Mouse (Mus musculus) myocyte (in vitro differentiated cells): Measurements from ENCODE around the gene Cfap298. TPM values are rescaled to one million over a fixed set of nuclear protein-coding genes. Genes with fewer than 3 reads are reported as not detected.

Experiments
- H3K27me3 ChIP-seq: one replicate; pipeline ENCODE4 v1.6.1; 2011; ENCODE audit not compliant: control insufficient read depth, insufficient read depth, insufficient read length
- H3K36me3 ChIP-seq: one replicate; pipeline ENCODE4 v1.6.1; 2011; ENCODE audit not compliant: control insufficient read depth, insufficient read depth
- H3K4me2 ChIP-seq: one replicate; pipeline ENCODE4 v1.6.1; 2011; ENCODE audit warnings: low read depth, control low read depth
- H3K4me3 ChIP-seq: one replicate; pipeline ENCODE4 v1.5.1; 2011; ENCODE audit warnings: mild to moderate bottlenecking, control low read depth, moderate library complexity
- H3K79me2 ChIP-seq: one replicate; pipeline ENCODE4 v1.6.1; 2011; ENCODE audit not compliant: control insufficient read depth, insufficient read depth
- H3ac ChIP-seq: one replicate; pipeline ENCODE4 v1.6.1; 2011; ENCODE audit not compliant: control insufficient read depth, insufficient read length
- CEBPB ChIP-seq: IDR thresholded peaks from 2 replicates; pipeline ENCODE4 v1.6.1; 2011; ENCODE audit warnings: mild to moderate bottlenecking, moderate library complexity; ENCODE audit not compliant: poor library complexity, insufficient read depth, severe bottlenecking
- E2F4 ChIP-seq: IDR thresholded peaks from one replicate; pipeline ENCODE4 v1.6.1; 2011; ENCODE audit warnings: mild to moderate bottlenecking, control low read depth, moderate library complexity; ENCODE audit not compliant: insufficient read depth
- MAX ChIP-seq: IDR thresholded peaks from one replicate; pipeline ENCODE4 v1.6.1; 2011; ENCODE audit warnings: low read depth, mild to moderate bottlenecking, control low read depth
- MYOD1 ChIP-seq, 3 experiments: IDR thresholded peaks; one replicate each; pipeline ENCODE4 v1.6.1; 2011; ENCODE audit warnings: control low read depth in 2 of 3, low read depth in 2 of 3, mild to moderate bottlenecking in 2 of 3, moderate library complexity in 1 of 3; ENCODE audit not compliant: insufficient read length in 2 of 3, control insufficient read depth in 1 of 3
- MYOG ChIP-seq, 3 experiments: IDR thresholded peaks; one replicate each; pipeline ENCODE4 v1.6.1; 2011; ENCODE audit warnings: control low read depth in 2 of 3, low read depth in 2 of 3, mild to moderate bottlenecking in 2 of 3; ENCODE audit not compliant: insufficient read length in 2 of 3, control insufficient read depth in 1 of 3, insufficient read depth in 1 of 3
- POLR2A ChIP-seq: IDR thresholded peaks from one replicate; pipeline ENCODE4 v1.6.1; 2011; ENCODE audit warnings: low read depth, mild to moderate bottlenecking, control low read depth, moderate library complexity; ENCODE audit not compliant: insufficient read length
- POLR2AphosphoS2 ChIP-seq: IDR thresholded peaks from one replicate; pipeline ENCODE4 v1.6.1; 2011; ENCODE audit warnings: low read depth, control low read depth; ENCODE audit not compliant: insufficient read length
- REST ChIP-seq: IDR thresholded peaks from one replicate; pipeline ENCODE4 v1.6.1; 2011; ENCODE audit warnings: mild to moderate bottlenecking, control low read depth, moderate library complexity; ENCODE audit not compliant: insufficient read depth, insufficient read length
- SRF ChIP-seq: IDR thresholded peaks from one replicate; pipeline ENCODE4 v1.6.1; 2011; ENCODE audit warnings: low read depth; ENCODE audit not compliant: control insufficient read depth, insufficient read length
- TCF12 ChIP-seq: IDR thresholded peaks from one replicate; pipeline ENCODE4 v1.6.1; 2011; ENCODE audit warnings: mild to moderate bottlenecking, control low read depth; ENCODE audit not compliant: poor library complexity, insufficient read depth, severe bottlenecking
- TCF3 ChIP-seq: IDR thresholded peaks from one replicate; pipeline ENCODE4 v1.6.1; 2011; ENCODE audit warnings: low read depth, control low read depth; ENCODE audit not compliant: insufficient read length
- USF1 ChIP-seq: IDR thresholded peaks from one replicate; pipeline ENCODE4 v1.6.1; 2011; ENCODE audit warnings: low read depth, mild to moderate bottlenecking, control low read depth, moderate library complexity
- polyA plus RNA-seq: library from polyadenylated mRNA; unstranded; fragments of >200 nt; fragmentation: generic; extraction: Trizol; gene quantifications from one replicate; pipeline ENCODE4 v1.2.1, GENCODE M21; 2012; ENCODE audit warnings: missing spikeins

Cfap298 gene
- polyA plus RNA-seq, 1 experiment: 21.9 TPM

DNA sequence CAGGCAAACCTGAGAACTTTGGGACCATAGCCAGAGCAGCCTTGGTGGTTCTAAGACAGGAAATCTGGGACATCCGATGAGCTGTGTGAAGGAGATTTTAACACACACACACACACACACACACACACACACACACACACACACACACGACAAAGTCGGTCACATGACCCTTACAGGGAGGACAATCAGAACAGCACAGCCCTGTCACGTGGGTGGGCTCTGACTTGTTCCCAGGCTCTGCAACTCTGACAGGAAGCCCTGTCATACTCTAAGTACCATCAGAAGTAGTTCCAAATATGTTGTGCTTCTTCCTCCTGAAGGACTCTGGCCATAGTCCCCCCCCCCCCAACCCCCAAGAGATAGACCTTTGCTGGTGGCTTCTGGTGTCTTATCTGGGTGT lies 33.5 kb downstream of the Cfap298 start:
- no peak for TF ChIP-seq SRF

DNA sequence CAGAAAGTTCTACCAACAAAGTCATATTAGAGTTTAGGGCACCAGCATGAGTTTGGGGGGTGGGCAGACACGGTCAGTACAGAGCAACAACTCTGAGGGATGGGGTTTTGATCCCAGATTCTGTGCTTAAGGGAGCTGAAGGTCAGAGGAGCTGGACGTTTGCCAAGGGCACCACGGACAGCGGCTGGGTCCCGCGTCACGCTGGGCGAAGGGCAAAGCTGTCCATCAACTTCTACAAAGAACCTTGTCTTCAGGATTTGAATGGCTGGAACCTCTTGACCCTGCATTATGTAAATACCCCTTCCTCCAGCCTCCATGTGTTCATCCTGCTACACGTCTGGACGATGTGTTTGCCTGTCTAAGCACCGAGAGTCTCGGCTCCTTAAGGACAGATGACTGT lies 35.4 kb downstream of the Cfap298 start:
- H3K27me3 ChIP-seq: no peaks in the 10 kb centered on the region
- no peak overlapping the region for H3K4me3 ChIP-seq
- no peaks in the 10 kb centered on the region for H3K79me2 ChIP-seq
- no peak overlapping the region for H3K4me2 ChIP-seq
- no peaks in the 10 kb centered on the region for H3K36me3 ChIP-seq
- TF ChIP-seq POLR2A (no peak), REST (peak; percentile 76)
- no peak overlapping the region for H3ac ChIP-seq

More for the DNA sequence above, 33.5 kb downstream of the Cfap298 start:
- Histone ChIP-seq H3ac (no peak overlapping the region), H3K79me2 (no peaks in the 10 kb centered on the region), H3K27me3 (no peaks in the 10 kb centered on the region), H3K36me3 (no peaks in the 10 kb centered on the region), H3K4me2 (no peak overlapping the region), H3K4me3 (no peak overlapping the region)

DNA sequence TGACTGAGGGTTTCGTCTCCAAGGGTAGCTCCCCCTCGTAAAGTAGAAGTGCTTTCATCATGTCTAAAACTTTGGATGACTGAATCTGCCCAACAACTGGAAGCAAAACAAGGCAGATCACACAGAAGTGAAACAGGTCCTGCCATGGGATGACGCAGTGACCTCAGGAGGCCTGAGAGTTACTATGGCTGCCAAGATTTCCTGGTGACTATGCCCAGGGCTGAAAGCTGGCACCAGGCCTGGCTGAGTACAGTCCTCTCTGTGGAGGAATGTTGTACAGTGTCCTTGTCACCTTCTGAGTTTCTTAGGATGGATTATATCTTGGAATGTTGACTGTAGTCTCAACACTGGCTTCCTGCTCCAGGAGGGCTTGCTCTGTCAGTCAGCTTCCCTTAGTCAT lies 37.3 kb downstream of the Cfap298 start:
- H3K4me3 ChIP-seq: no peak overlapping the region
- H3K4me2 ChIP-seq: no peak overlapping the region
- TF ChIP-seq POLR2A (no peak), SRF (no peak), MYOD1 (IDR thresholded peaks at IDR 0.05; ENCODE audit: control insufficient read depth in 1 of 3, insufficient read length in 2 of 3, low read depth in 2 of 3) (no peak), TCF3 (no peak), MYOG (IDR thresholded peaks at IDR 0.05; ENCODE audit: control insufficient read depth in 1 of 3, insufficient read depth in 1 of 3, insufficient read length in 2 of 3, low read depth in 2 of 3) (no peak)
- no peaks in the 10 kb centered on the region for H3K27me3 ChIP-seq
- H3K79me2 ChIP-seq: no peaks in the 10 kb centered on the region
- H3K36me3 ChIP-seq: no peaks in the 10 kb centered on the region
- H3ac ChIP-seq: no peak overlapping the region

DNA sequence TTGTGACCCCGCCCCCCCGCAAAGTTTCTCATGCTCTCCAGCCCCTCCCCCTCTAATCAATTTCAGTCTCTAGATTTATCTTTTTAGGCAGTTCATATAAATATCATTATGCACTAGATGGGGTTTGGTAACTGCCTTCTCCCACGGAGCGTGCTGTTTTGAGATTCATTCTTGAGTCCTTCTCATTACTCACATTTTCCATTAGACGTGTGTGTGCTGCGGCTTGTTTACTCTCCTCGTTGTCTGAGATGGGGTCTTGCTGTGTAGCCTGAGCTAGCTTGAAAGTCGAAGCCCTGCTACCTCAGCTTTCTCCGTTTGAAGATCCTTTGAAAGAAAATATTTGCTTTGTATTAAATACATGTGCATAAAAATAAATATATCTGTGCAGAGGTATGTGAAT lies 41.1 kb downstream of the Cfap298 start:
- Histone ChIP-seq H3K36me3 (no peaks in the 10 kb centered on the region), H3K4me2 (no peak overlapping the region), H3K79me2 (no peaks in the 10 kb centered on the region), H3K27me3 (no peaks in the 10 kb centered on the region), H3K4me3 (no peak overlapping the region), H3ac (no peak overlapping the region)
- TF ChIP-seq MYOD1 (IDR thresholded peaks at IDR 0.05; ENCODE audit: control insufficient read depth in 1 of 3, insufficient read length in 2 of 3, low read depth in 2 of 3) (no peak), POLR2AphosphoS2 (no peak), MAX (no peak), TCF12 (no peak), SRF (no peak), USF1 (no peak), POLR2A (no peak), REST (no peak), CEBPB (no peak), E2F4 (no peak), TCF3 (no peak), MYOG (IDR thresholded peaks at IDR 0.05; ENCODE audit: control insufficient read depth in 1 of 3, insufficient read depth in 1 of 3, insufficient read length in 2 of 3, low read depth in 2 of 3) (no peak)

DNA sequence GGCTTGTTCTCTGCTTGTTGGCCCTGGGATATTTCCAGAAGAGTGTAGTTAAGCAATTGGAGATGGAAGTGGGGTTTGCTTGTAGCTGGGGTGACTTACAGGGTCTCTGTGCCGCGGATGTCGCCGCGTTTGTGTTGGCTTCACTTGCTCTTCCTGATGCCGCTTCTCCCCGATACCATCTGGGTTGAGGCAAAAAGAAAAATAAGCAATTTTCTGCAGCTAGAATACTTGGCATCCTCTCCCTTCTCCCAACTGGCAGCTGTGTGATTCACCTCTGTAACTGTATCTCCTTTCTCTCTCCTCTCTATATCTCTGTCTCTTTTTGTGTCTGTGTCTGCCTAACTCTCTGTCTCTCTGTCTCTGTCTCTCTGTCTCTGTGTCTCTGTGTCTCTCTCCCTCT lies 41.9 kb downstream of the Cfap298 start:
- TF ChIP-seq REST: no peak
- no peak for TF ChIP-seq USF1
- TF ChIP-seq TCF12: no peak
- TF ChIP-seq MYOG (IDR thresholded peaks at IDR 0.05; ENCODE audit: control insufficient read depth in 1 of 3, insufficient read depth in 1 of 3, insufficient read length in 2 of 3, low read depth in 2 of 3): no peak
- no peak for TF ChIP-seq POLR2AphosphoS2
- no peak for TF ChIP-seq SRF
- no peak for TF ChIP-seq POLR2A
- TF ChIP-seq TCF3: no peak
- TF ChIP-seq CEBPB: no peak
- no peak for TF ChIP-seq MAX
- TF ChIP-seq E2F4: no peak
- Histone ChIP-seq H3K79me2 (no peaks in the 10 kb centered on the region), H3K27me3 (no peaks in the 10 kb centered on the region), H3K4me3 (no peak overlapping the region), H3K36me3 (no peaks in the 10 kb centered on the region), H3ac (no peak overlapping the region), H3K4me2 (peak overlapping the region; percentile 38)

DNA sequence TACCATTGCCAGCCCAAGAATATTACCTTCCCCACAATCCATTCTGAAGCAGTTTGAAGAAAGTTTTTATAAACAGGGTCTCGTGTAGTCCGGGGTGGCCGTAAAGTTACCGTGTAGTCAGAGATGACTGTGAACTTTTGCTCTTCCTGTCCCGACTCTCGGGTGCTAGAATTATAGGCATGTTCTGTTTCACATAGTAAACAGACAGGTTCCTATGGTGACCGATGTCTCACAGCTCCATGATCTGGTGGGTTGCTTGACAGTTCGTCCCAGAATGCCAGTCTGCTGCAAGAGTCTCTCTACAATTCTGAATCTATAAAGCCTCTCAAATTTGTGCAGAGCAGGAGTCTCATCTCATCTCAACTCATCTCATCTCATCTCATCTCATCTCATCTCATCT lies 42.8 kb downstream of the Cfap298 start:
- no peaks in the 10 kb centered on the region for H3K27me3 ChIP-seq
- no peaks in the 10 kb centered on the region for H3K36me3 ChIP-seq
- H3K4me2 ChIP-seq: no peak overlapping the region
- H3ac ChIP-seq: no peak overlapping the region
- no peaks in the 10 kb centered on the region for H3K79me2 ChIP-seq
- no peak overlapping the region for H3K4me3 ChIP-seq
- no peak for TF ChIP-seq MYOG (IDR thresholded peaks at IDR 0.05; ENCODE audit: control insufficient read depth in 1 of 3, insufficient read depth in 1 of 3, insufficient read length in 2 of 3, low read depth in 2 of 3)
- TF ChIP-seq CEBPB: no peak
- TF ChIP-seq USF1: no peak
- no peak for TF ChIP-seq MYOD1 (IDR thresholded peaks at IDR 0.05; ENCODE audit: control insufficient read depth in 1 of 3, insufficient read length in 2 of 3, low read depth in 2 of 3)
- TF ChIP-seq REST: no peak
- TF ChIP-seq TCF3: no peak
- TF ChIP-seq POLR2AphosphoS2: no peak
- TF ChIP-seq MAX: no peak
- no peak for TF ChIP-seq POLR2A
- no peak for TF ChIP-seq E2F4
- TF ChIP-seq SRF: no peak
- no peak for TF ChIP-seq TCF12
